Mouse (Mus musculus): Measurements from ENCODE around the gene Abr.

The Abr gene

DNA sequence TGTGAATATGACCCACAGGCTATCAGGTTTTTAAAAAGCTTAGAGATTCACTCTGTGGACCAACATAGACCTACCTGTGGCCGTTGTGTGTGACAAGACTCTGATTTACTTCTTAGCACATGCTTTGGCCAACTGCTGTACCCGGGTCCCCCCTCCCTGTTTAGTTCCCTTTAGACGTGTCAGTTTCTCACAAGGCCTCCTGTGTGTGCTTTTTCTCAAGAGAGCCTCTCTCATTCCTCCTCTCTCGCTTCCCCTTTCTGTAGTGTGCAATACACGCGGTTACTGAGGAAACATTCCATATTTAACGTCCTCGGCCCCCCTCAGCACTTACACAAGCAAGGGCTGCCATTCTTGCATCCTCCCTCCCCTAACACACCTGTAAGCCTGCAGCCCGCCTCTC is 163.4 kb downstream of the Abr start:
- DNase-seq (ENCODE audit: low read depth), result no peak

DNA sequence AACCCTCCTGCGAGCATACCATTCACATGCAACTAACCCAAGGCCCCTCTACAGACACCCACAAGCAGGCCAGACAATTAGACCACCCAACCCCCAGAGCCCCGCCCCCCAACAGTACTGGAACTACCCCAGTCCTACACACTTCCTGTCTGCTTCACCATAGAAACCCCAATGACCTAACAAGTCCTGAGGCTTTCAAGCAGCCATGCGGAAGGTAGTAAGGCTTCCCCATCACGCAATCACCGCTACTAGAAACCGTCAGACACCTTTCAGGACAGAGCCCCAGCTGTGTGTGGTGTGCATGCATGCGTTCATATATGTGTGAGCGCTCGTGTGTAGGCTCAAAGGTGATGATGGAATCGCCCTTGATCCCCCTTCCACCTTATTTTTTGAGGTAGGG is 165.2 kb downstream of the Abr start:
- peak; percentile 81 for DNase-seq (ENCODE audit: low read depth)

DNA sequence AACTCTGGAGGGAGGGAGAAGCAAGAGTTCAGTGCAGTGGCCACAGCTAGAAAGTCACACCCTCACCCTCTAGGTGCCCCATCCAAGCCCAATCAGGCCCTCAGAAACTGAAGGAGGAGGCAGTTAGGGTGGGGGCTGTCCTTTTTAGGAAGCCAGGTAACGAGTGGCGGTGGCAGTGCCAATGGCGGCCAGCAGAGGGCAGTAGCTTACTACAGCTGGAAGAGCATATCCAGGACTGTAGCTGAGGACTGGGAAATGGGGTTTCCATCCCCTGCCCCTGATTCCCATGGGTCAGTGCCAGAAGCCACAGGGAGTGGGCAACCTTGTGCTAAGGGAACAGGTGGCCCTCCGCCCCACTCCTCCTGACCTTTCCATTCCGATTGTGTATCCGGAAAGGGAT is 165.9 kb downstream of the Abr start:
- DNase-seq (ENCODE audit: low read depth), result peak; percentile 92

DNA sequence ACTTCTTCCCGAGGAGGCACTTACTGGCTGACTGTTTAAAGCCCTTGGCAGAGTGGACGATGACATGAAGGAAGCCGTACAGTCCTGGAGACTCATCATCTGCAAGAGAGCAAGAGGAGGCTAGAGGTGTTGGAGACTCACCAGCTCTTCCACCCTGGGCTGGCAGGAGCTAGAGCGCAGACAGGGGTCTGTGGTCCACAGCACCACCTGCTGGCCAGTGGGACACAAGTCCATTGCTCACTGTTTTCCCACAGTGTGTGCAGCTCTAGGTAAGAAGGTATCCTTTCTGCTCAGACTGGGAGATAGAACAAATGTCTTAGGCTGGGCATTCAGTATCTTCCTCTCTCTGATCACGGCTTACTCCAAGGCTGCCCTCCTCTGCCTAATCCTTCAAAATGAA is 167.6 kb downstream of the Abr start:
- DNase-seq (ENCODE audit: low read depth), result peak; percentile 78

DNA sequence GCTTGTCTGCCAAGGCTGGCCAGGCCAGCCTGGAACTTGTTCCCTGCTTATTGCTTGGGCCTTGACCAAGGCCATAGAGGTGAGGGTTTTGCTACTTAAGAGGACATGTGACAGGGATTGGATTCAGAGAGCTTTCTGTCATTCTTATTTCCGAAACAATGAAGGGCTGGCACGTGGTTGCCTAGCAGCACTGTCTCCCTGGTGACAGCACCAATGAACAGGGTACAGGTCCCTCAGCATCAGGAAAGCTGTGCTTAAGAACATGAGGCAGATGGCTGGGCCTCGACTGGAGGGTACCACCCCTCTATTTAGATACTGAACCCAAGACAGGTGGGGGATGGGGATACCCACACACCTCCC is 171.9 kb downstream of the Abr start:
- no peak for DNase-seq (ENCODE audit: low read depth)

DNA sequence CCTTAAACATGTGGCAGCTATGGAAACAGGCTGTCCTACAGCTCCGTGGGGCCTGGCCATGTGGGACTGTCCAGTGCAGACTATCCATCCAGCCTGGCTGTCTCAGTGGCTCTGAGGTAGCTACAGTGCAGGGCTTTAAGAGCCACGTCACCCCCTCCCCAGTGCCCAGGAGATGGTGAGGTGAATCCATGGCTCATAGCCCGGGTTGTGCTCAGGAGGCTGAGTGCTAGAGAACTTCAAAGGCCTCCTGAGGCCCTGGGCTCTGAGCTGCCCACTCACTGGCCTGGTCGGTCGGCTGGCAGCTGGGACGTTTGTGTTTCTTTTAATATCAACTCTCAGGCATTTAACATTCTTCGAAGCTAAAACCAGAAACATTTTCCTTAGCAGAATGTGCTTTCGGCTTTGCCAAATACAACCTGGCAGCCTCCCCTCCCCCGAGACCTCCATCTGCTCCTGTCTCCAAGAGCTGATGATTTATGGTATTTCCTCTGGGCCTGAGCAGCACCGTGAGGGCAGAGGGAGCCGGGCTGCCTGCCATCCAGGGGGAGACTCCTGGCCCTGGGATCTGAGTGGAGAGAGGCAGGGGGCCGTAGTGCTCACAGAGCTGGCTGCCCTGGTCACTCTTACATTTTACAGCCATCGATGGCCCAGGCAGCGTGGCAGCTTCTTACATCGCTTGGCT is 172.5 kb downstream of the Abr start:
- no peak for DNase-seq (ENCODE audit: low read depth)

DNA sequence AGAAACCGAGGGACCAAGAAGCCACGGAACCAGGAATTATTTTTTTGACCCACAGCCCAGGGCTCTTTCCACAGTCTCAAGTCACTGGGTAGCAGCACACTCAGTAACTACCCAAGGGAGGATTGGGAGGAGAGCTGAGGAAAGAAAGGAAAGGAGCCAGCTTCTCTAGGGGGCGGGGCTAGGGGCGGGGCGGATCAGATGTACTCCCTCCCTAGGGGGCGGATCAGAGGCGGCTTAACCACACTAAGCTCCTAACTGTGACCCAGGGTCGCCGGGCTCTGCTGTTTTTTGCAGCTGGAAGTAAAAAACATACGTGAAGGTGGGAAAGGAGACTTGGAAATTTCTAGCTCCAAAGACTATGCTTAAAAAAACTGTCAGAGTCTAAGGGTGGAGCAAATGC is 175.9 kb downstream of the Abr start:
- peak; percentile 42 for DNase-seq (ENCODE audit: low read depth)

DNA sequence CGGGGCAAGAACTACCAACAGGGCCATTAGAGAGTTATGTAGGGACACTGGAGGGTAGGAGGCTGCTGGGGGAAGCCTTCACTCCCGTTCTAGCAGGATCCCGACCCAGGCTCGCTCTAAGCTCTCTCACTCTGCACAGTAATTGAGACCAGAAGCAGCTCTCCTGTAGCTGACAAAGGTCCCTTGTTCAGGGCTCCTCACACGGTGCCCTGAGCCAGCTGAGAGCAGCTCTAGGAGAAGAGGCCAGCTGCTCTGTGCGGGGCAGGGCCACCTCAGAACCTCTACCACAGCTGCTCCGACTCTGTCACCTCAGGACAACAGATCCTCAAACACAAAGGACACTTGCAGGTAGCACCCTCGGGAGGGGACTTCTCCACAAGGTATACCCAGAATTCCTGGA is 176.7 kb downstream of the Abr start:
- DNase-seq (ENCODE audit: low read depth), result no peak

DNA sequence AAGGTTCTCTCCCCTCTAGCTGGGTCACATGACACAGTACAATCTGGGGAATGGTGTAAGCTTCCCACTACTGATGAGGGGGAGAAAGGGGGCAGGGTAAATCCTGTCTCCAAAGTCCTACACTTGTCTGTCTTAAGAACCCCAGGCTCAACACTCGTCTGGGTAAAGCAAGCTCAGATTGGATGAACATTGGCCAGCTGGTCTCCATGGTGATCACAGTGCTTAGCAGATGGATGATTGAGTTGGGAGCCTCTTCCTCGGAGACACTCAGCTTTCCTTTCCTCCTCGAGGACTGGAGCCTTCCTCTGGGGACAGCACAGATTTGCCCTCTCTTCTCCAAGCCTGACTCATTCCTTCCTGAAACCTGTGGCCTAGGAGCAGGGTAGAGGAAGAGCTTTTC is 182.4 kb downstream of the Abr start:
- no peak for DNase-seq (ENCODE audit: low read depth)

DNA sequence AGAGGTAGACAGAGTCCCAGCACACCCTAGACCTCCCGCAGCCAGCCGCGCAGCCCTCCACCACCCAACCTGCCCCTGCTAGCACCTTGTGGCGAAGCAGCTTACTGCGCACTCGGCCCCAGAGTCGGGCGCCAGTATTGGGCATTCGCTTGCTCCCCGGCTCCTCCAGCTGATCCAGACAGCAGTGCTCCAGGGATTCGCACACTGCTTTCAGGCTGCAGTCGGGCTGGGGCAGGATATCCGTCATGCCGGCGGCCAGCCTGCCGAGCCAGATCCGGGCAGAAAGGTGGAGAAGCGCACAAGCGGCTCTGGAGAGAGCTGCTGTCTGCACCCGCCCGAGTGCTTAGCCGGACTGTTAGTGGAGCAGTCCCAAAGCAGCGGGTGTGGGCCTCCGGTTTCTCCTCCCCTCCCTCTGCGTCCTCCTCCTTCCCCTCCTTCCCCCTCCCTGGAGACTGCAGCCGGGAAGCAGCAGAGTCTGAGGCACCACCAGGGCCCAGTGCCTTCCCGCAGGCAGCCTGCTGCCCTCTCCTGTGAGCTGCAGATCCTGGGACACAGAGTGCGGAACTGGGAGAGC is 185.2 kb downstream of the Abr start:
- DNase-seq (ENCODE audit: low read depth), result no peak

DNA sequence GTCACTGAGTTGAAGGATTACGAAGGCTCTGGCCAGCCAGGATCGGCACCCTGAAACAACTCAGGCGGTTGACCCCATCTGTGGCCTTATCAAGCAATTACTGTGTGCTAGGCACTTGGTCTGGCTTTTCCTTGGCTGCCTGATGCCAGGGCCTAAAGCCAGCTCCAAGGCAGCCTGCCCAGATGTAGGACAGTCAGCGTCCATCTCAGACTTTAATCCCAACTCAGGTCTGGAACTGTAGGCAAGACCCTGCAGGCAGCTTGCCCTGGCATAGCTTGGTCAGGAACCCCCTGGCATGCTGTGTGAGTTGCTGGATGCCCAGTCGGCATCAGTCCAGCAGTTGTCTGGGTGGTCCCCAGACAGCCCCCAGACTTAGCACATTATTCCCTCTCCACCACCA is 186.1 kb downstream of the Abr start:
- no peak for DNase-seq (ENCODE audit: low read depth)

DNA sequence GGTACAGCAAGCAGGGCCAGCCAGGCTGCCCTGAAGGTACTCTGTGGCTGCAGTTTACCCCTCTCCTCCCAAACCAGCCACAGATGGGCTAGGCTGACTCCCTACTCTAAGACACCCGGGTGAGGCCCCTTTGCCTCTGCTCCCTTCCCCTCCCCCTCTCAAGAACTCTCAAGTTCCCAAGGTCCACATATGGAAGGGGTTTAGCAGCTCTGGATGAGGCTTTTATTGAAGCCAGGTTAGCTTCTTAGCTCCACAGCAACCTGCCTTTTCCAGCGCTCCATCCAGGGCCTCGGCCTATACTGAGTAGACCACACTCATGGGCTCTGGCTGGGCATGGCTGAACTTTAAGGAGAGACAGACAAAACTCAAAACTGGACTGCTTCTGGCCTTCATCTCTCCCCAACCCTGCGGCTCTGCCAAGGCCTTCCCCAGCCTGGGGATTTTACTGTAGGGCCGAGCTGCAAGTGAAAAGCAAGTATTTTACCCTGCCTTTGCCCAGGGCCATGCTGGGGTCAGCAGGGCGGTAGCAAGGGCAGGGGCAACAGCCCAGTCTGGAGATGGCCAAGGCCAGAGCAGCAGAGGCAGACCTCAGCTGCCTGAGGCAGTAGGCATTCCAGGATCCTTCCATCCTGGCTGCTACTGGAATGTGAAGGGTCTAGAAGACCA is 192.0 kb downstream of the Abr start:
- DNase-seq (ENCODE audit: low read depth), result no peak

DNA sequence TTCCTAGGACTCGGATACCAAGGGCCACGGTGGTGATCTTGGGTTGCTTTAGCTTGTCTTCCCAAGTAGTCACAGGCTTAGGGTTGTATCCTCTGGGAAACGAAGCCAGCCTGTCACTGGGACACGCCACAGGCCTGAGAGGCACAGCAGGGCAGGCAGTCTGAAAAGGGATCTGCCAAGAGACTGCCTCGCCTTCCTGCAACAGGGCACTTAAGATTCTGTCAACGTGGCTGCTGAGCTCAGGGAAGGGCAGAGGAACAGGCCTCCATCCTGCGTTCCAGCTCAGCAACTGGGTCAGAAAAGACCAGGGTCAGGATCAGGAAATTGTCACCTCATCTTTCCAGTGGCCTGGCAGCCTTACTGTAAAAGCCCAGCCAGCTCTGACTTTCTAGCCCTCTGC is 192.6 kb downstream of the Abr start:
- DNase-seq (ENCODE audit: low read depth), result no peak

DNA sequence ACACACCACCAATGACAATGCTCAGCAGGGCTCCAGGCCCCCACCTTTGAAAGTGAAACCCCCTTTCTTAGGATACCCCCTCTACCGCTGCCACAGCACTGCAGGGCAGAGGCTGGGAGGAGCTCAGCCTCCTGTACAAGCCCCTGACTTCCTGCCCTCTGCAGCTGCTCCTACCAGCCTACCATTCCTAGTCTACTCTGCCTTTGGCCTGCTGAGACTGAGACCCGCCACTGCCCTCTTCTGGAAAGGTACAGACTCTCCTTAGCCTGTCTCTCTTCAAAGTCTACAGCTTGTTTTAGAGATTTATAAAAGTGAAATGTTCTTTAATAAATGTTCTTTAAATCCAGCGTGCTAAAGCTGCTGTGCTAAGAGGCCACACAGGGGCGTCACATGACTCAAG is 193.1 kb downstream of the Abr start:
- DNase-seq (ENCODE audit: low read depth), result no peak

DNA sequence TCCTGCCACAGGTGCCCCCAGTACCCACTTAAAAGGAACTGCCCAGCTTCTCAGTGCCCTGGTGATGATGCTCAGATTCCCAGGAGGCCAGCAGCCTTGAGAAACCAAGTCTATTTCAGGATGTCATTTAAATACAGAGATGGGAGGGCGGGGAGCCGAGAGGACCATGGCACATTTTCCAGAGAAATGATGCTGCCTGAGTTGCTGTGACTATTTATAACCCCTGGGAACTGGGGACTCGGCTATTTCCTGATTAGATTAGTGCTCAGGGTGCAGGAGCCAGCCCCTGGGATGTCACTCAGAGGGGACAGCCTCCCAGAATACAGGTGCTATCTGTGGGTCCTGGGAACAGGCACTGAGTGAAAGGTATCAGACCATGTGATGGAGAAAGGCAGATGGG is 194.3 kb downstream of the Abr start:
- no peak for DNase-seq (ENCODE audit: low read depth)

DNA sequence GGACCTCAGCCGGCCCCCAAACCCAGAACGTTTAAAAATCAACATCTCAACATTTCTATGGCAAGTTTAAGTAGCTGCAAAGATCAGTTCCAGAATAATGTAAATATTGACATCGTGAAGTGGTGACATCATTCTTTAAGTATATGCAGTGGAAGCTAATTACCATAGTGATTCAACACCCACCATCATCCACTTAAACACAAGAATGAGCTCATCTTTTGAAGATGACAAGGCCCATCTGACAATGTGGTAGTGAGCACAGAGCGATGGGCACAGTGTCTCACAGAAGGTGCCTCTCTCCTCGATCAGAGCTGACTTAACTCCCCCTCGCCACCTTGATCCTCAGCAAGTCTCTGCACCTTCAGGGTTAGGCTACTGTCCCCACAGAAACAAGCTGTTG is 196.4 kb downstream of the Abr start:
- no peak for DNase-seq (ENCODE audit: low read depth)

DNA sequence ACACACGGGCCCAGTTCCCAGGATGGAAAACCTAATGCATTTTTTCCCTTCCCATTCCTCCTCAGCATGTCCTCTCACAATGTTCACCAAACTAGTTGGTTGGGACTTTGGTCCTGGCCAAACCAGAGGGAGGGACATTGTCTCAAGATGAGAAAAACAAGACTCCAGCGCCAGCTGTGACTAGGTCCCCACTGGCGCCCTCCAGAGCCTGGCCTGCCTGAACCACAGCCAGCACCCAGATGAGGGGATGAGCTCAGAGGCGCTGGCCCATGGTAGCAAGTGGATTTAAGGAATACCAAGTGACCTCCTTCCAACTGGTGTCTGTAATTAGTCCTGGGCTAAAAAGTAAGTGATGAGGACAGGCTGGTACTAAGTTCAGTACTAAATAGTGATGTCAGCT is 201.2 kb downstream of the Abr start:
- no peak for DNase-seq (ENCODE audit: low read depth)

DNA sequence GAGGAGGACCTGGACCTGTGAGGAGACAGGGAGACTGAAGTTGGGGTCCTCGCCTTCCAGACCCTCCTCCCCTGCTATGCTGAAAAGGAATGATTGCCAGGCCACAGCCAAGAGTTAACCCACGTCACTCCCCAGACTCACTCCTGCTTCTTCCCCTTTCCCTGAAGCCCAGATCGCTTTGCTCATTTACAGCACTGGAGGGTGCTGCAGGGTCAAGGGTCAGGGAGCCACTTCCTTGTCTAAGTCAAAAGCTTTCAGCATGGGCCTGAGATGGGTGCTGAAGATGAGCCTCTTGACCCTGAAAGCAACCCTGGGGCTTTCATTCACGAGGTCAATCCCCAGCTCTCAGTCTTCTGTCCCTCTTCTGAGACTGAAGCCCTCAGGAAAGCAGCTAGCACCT is 202.9 kb downstream of the Abr start:
- no peak for DNase-seq (ENCODE audit: low read depth)

DNA sequence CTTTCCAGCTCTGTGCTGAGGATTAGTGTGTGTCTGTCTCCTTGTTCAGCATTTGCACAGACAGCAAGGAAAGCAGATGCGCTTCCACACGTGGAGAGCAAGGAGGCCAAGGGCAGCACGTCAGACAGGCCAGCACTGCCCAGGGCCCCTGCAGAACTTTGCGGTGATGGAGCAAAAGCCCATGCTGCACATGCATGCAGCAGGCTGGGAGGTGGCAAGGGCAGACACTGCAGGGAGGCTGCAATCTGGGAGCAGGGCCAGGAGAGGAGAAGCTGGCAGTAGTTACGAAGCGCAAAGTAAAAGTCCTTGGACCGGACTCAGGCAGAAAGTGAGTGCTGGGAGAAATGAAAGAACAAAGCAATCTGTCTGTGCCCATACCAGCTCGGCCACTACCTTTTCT is 203.7 kb downstream of the Abr start:
- no peak for DNase-seq (ENCODE audit: low read depth)

DNA sequence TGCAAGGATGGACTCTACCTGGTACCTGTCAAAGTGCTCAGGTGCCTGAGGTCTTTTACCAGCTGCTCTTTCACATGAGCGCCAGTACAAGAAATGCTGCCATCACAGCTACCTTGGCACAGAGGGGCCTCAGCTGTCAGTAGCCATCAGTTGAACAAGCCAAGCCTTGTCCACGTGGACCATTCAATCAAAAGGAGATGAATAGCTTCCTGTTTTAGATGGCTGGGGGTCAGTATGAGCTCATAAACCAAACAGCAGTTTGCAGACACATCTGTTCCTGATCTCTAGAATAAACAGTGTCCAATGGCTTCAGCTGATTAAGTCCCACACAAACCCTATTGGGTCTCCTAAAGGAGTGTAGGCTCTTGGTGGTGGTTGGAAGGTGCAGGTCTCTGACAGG is 206.1 kb downstream of the Abr start:
- no peak for DNase-seq (ENCODE audit: low read depth)

DNA sequence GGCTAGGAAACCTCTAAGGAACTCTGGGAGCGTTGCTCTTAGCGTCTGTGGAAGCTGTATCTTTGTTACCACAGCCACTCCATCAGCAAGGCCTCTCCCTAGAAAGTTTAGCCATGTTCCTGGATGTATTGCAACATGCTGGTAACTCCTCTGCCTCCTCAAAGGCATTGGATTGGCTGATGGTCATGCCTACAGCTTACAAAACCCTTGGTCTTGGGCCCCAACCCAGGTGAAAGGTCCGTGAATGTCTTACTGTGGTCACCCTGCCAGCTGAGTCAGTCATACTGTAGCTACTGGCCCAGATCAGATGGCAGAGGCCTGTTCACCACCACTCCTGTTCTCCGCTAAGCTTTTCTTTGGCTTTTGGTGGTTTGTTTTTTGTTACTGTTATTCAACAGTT is 207.1 kb downstream of the Abr start:
- DNase-seq (ENCODE audit: low read depth), result no peak

DNA sequence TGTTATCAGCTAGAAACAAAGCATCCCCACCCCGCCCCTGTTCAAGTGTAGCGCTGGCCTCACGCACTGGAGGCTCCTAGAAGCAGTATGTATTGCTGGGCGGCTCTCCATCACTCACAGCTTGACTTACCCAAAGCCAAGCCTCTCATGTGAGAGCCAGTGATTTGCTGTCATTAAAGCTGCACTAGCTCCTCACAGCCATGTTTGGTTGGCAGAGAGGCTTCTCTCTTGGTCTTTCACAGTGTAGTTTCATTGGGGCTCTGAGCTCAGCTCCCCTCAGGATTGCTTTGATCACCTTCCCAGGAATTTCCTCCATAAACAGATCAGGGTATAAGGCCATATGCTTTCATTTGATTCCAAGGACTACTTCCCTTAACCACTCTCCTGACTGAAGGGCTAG is 208.9 kb downstream of the Abr start:
- no peak for DNase-seq (ENCODE audit: low read depth)

DNA sequence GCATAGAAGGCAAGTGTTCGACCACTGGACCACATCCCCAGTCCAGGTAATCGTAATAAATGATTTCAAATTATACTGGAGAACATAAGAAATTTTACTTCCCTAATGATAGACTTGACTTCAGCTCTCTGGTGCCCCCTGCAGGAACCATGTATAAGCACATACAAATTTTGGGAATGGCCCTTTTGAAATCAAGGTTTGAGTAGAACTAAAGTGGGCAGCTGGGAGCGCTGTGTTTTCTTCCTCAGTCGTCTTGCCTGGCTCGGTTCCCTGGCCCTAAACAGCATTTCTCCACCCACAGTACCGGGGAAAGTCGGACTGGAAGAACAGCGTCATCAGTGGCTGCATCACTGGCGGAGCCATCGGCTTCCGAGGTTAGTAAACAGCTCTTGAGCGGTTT is 211.3 kb downstream of the Abr start:
- peak; percentile 87 for DNase-seq (ENCODE audit: low read depth)

Measured in induced T-regulatory cell, adult 2 months (primary cell).